Mouse (Mus musculus) urinary bladder, postnatal 4 days (tissue): ENCODE data around the gene Tmem45b.
"Not testable (repeated sequence)": the region's sequence is repeated elsewhere in the genome, so short reads cannot be mapped to it uniquely, and the experiment has no call there.

Source experiments
- DNase-seq, 2 experiments: peaks; one replicate each; pipeline ENCODE4 v3.0.0; 2021 to 2022; ENCODE audit warnings: low spot score in 2 of 2

Gene Tmem45b

GRCm38 (mm10) chr9:31463692-31464474, at the start of gene Tmem45b:
Gene Tmem45b, minus strand, starts transcription at chr9:31464462.
- DNase-seq = no peak

GRCm38 (mm10) chr9:31508189-31508588, 43.9 kb upstream of the Tmem45b start:
- no peak for DNase-seq

- DNase-seq = not testable (repeated sequence)
Measured at GRCm38 (mm10) chr9:31501221-31501620, 37.0 kb upstream of the Tmem45b start.

GRCm38 (mm10) chr9:31463190-31463589, 1.1 kb downstream of the Tmem45b start:
- no peak for DNase-seq

GRCm38 (mm10) chr9:31454356-31454755, 9.9 kb downstream of the Tmem45b start:
- DNase-seq = no peak

GRCm38 (mm10) chr9:31452166-31452565, 12.1 kb downstream of the Tmem45b start:
- no peak for DNase-seq

- no peak for DNase-seq
Measured at GRCm38 (mm10) chr9:31449145-31449772, 15.0 kb downstream of the Tmem45b start.

GRCm38 (mm10) chr9:31444236-31444635, 20.0 kb downstream of the Tmem45b start:
- DNase-seq = no peak

- no peak for DNase-seq
Measured at GRCm38 (mm10) chr9:31441487-31441886, 22.8 kb downstream of the Tmem45b start.

GRCm38 (mm10) chr9:31440366-31440765, 23.9 kb downstream of the Tmem45b start:
- DNase-seq = no peak

GRCm38 (mm10) chr9:31439341-31439740, 24.9 kb downstream of the Tmem45b start:
- DNase-seq = no peak

GRCm38 (mm10) chr9:31438834-31439233, 25.4 kb downstream of the Tmem45b start:
- no peak for DNase-seq

GRCm38 (mm10) chr9:31437861-31438260, 26.4 kb downstream of the Tmem45b start:
- DNase-seq = no peak

GRCm38 (mm10) chr9:31435415-31435814, 28.8 kb downstream of the Tmem45b start:
- no peak for DNase-seq

- no peak for DNase-seq
Measured at GRCm38 (mm10) chr9:31433431-31433830, 30.8 kb downstream of the Tmem45b start.

GRCm38 (mm10) chr9:31432336-31432975, 31.8 kb downstream of the Tmem45b start:
- DNase-seq = no peak

GRCm38 (mm10) chr9:31431751-31432150, 32.5 kb downstream of the Tmem45b start:
- DNase-seq = no peak

- DNase-seq = no peak
Measured at GRCm38 (mm10) chr9:31430011-31430410, 34.3 kb downstream of the Tmem45b start.

GRCm38 (mm10) chr9:31428971-31429370, 35.3 kb downstream of the Tmem45b start:
- DNase-seq = no peak

- DNase-seq = no peak
Measured at GRCm38 (mm10) chr9:31422143-31422542, 42.1 kb downstream of the Tmem45b start.

GRCm38 (mm10) chr9:31418821-31419220, 45.4 kb downstream of the Tmem45b start:
- DNase-seq = no peak

GRCm38 (mm10) chr9:31412165-31412564, 52.1 kb downstream of the Tmem45b start:
- DNase-seq = no peak

- no peak for DNase-seq
Measured at GRCm38 (mm10) chr9:31405217-31405616, 59.0 kb downstream of the Tmem45b start.
